Mouse (Mus musculus) spleen, adult 2 months (tissue): Measurements from ENCODE around the gene Rabep1. TPM values are rescaled to one million over a fixed set of nuclear protein-coding genes. Genes with fewer than 3 reads are reported as not detected.

ENCODE experiments used
- DNase-seq, 2 experiments: peaks; one replicate each; pipeline versions ENCODE4 v3.0.0 to v3.0.0-alpha.2; 2012 to 2021; ENCODE audit warnings: low spot score in 2 of 2, low read depth in 1 of 2
- H3K27ac ChIP-seq: fragments of 200-500 bp; 2 replicates; pipeline ENCODE4 v1.5.1; 2012; ENCODE audit warnings: low read length, inconsistent platforms; ENCODE audit not compliant: insufficient read depth
- H3K27me3 ChIP-seq: fragments of 200-500 bp; 2 replicates; pipeline ENCODE4 v1.6.1; 2012; ENCODE audit warnings: mild to moderate bottlenecking, moderate library complexity, low read length, inconsistent platforms; ENCODE audit not compliant: control insufficient read depth, insufficient read depth
- H3K36me3 ChIP-seq: fragments of 200-500 bp; 2 replicates; pipeline ENCODE4 v1.6.1; 2012; ENCODE audit warnings: mild to moderate bottlenecking, low read length, inconsistent platforms; ENCODE audit not compliant: control insufficient read depth, insufficient read depth
- H3K4me1 ChIP-seq: fragments of 200-500 bp; 2 replicates; pipeline ENCODE4 v1.6.1; 2011; ENCODE audit warnings: inconsistent platforms; ENCODE audit not compliant: control insufficient read depth, insufficient read depth, insufficient read length
- H3K4me3 ChIP-seq: fragments of 200-500 bp; 2 replicates; pipeline ENCODE4 v1.5.1; 2011; ENCODE audit warnings: mild to moderate bottlenecking, inconsistent platforms; ENCODE audit not compliant: insufficient read depth, insufficient read length; ENCODE audit errors: extremely low read depth
- CTCF ChIP-seq: fragments of 200-500 bp; IDR thresholded peaks from 2 replicates; pipeline ENCODE4 v1.5.1; 2011; ENCODE audit warnings: mild to moderate bottlenecking, inconsistent platforms; ENCODE audit not compliant: insufficient read depth, insufficient read length, insufficient replicate concordance; ENCODE audit errors: extremely low read depth
- POLR2A ChIP-seq: fragments of 200-500 bp; IDR thresholded peaks from 2 replicates; pipeline ENCODE4 v1.6.1; 2011; ENCODE audit warnings: low read depth, low read length, inconsistent platforms
- WGBS: fragments of 180-500 bp; shearing (Covaris S2); methylation state at CpG from one replicate; pipeline ENCODE4 v1.1.7; 2018; 5-methylcytosine and 5-hydroxymethylcytosine counted together
- polyA plus RNA-seq: library from polyadenylated mRNA; depleted of rRNA; stranded (reverse); fragments of >200 nt; gene quantifications from 2 replicates; pipeline ENCODE4 v1.2.3, GENCODE M21; 2012

The Rabep1 gene
- polyA plus RNA-seq, 1 experiment: 2.3 TPM

- Histone ChIP-seq H3K4me3 (no peak overlapping the region), H3K27ac (no peak overlapping the region), H3K4me1 (no peaks in the 10 kb centered on the region), H3K36me3 (peaks cover 57% of the 10 kb centered on the region), H3K27me3 (no peaks in the 10 kb centered on the region)
- WGBS: 88% methylated on average over 4 of the region's 4 CpGs
- DNase-seq: no peak
- TF ChIP-seq POLR2A (no peak), CTCF (no peak)
These were observed 100.6 kb downstream of the Rabep1 start for GRCm38 (mm10) chr11:70944935-70945817.

- WGBS: 98% methylated on average over 4 of the region's 4 CpGs
- no peak overlapping the region for H3K27ac ChIP-seq
These were observed 110.1 kb downstream of the Rabep1 start for GRCm38 (mm10) chr11:70954711-70955110.

GRCm38 (mm10) chr11:70960786-70961554 lies 116.4 kb downstream of the Rabep1 start:
- Histone ChIP-seq H3K27me3 (no peaks in the 10 kb centered on the region), H3K27ac (no peak overlapping the region), H3K4me3 (no peak overlapping the region), H3K36me3 (peaks cover 52% of the 10 kb centered on the region), H3K4me1 (no peaks in the 10 kb centered on the region)
- WGBS: 82% methylated on average over 5 of the region's 5 CpGs
- TF ChIP-seq POLR2A: no peak
- no peak for DNase-seq

More at GRCm38 (mm10) chr11:70954711-70955110, 110.1 kb downstream of the Rabep1 start:
- no peaks in the 10 kb centered on the region for H3K4me1 ChIP-seq
- no peak overlapping the region for H3K4me3 ChIP-seq
- TF ChIP-seq POLR2A: no peak
- no peak for TF ChIP-seq CTCF
- no peak for DNase-seq
- H3K27me3 ChIP-seq: no peaks in the 10 kb centered on the region
- H3K36me3 ChIP-seq: peaks cover 63% of the 10 kb centered on the region

GRCm38 (mm10) chr11:70964222-70964907 lies 119.8 kb downstream of the Rabep1 start:
- WGBS: 88% methylated on average over 4 of the region's 4 CpGs
- DNase-seq: no peak
- Histone ChIP-seq H3K27ac (no peak overlapping the region), H3K27me3 (no peaks in the 10 kb centered on the region), H3K4me1 (peaks cover 2% of the 10 kb centered on the region; the same call in 1 of the 2 replicates), H3K4me3 (no peak overlapping the region), H3K36me3 (peaks cover 30% of the 10 kb centered on the region)
- TF ChIP-seq POLR2A: no peak
- no peak for TF ChIP-seq CTCF

GRCm38 (mm10) chr11:70969271-70969794 lies 124.8 kb downstream of the Rabep1 start:
- Histone ChIP-seq H3K36me3 (peaks cover 9% of the 10 kb centered on the region), H3K27me3 (no peaks in the 10 kb centered on the region), H3K4me3 (peak overlapping the region; percentile 92), H3K27ac (peak overlapping the region; percentile 63), H3K4me1 (peaks cover 2% of the 10 kb centered on the region; the same call in 1 of the 2 replicates)
- no peak for DNase-seq
- under 1% methylated on average over 25 of the region's 25 CpGs for WGBS
- TF ChIP-seq CTCF (no peak), POLR2A (no peak)

- 0% methylated on average over 43 of the region's 43 CpGs for WGBS
- TF ChIP-seq CTCF (no peak), POLR2A (peak; percentile 84)
- DNase-seq: peak; percentile 91 to 95
- H3K27ac ChIP-seq: peak within 1 kb of the TSS; percentile 87
- peaks cover 2% of the 10 kb centered on the region; the same call in 1 of the 2 replicates for H3K4me1 ChIP-seq
- H3K27me3 ChIP-seq: no peaks in the 10 kb centered on the region
- H3K36me3 ChIP-seq: peaks cover 7% of the 10 kb centered on the region
- H3K4me3 ChIP-seq: peak within 1 kb of the TSS; percentile 92
These were observed 125.4 kb downstream of the Rabep1 start, which contains the start of the genes Nup88 and Rpain for GRCm38 (mm10) chr11:70969821-70970559. TSS of gene Nup88 (minus strand) at chr11:70969973. TSS of gene Rpain (plus strand) at chr11:70970213.
